Mouse (Mus musculus) MEL (cell line): ENCODE measurements at regions not wholly inside any gene's neighbourhood (a gene's known extent, or its start where the extent isn't known, plus 50 kb on each side); places are given as distances from the start of the nearest gene placed in this dataset.

Experiments
- CTCF ChIP-seq, 3 experiments: IDR thresholded peaks in 2 of 3; conservative IDR thresholded peaks in 1 of 3; 2 replicates each; pipeline ENCODE4 v1.5.1; 2011 to 2012; ENCODE audit warnings: low read length in 3 of 3, low read depth in 2 of 3, mild to moderate bottlenecking in 2 of 3, improper control_type of control experiment in 1 of 3, inconsistent platforms in 1 of 3, mixed read lengths in 1 of 3, moderate library complexity in 1 of 3; ENCODE audit not compliant: control insufficient read depth in 1 of 3, insufficient read depth in 1 of 3, poor library complexity in 1 of 3, severe bottlenecking in 1 of 3
- E2F4 ChIP-seq: IDR thresholded peaks from 2 replicates; pipeline ENCODE4 v1.6.1; 2011; ENCODE audit warnings: low read depth, low read length, improper control_type of control experiment, borderline replicate concordance
- GATA1 ChIP-seq: IDR thresholded peaks from 2 replicates; pipeline ENCODE4 v1.6.1; 2011; ENCODE audit warnings: low read depth, low read length, improper control_type of control experiment
- MEF2A ChIP-seq: IDR thresholded peaks from 2 replicates; pipeline ENCODE4 v1.6.1; 2014; ENCODE audit warnings: low read depth, mild to moderate bottlenecking, inconsistent platforms, low read length, improper control_type of control experiment; ENCODE audit not compliant: poor library complexity, insufficient replicate concordance, severe bottlenecking; ENCODE audit errors: extremely low read depth
- POLR2A ChIP-seq, 2 experiments: IDR thresholded peaks; 2 replicates each; pipeline ENCODE4 v1.6.1; 2011 to 2012; ENCODE audit warnings: low read length in 2 of 2, mild to moderate bottlenecking in 2 of 2, control low read depth in 1 of 2, improper control_type of control experiment in 1 of 2, low read depth in 1 of 2, moderate library complexity in 1 of 2; ENCODE audit not compliant: control insufficient read depth in 1 of 2, insufficient read depth in 1 of 2, poor library complexity in 1 of 2
- SIN3A ChIP-seq: IDR thresholded peaks from 2 replicates; pipeline ENCODE4 v1.6.1; 2012; ENCODE audit warnings: low read length, improper control_type of control experiment, inconsistent platforms
- TAL1 ChIP-seq: IDR thresholded peaks from 2 replicates; pipeline ENCODE4 v1.6.1; 2012; ENCODE audit warnings: mild to moderate bottlenecking, inconsistent platforms, low read length, moderate library complexity, mixed read lengths
- TCF12 ChIP-seq: IDR thresholded peaks from 2 replicates; pipeline ENCODE4 v1.6.1; 2014; ENCODE audit warnings: low read depth, mild to moderate bottlenecking, inconsistent platforms, low read length, improper control_type of control experiment, moderate library complexity
- USF1 ChIP-seq: IDR thresholded peaks from 2 replicates; pipeline ENCODE4 v1.6.1; 2014; ENCODE audit warnings: low read depth, mild to moderate bottlenecking, inconsistent platforms, low read length, improper control_type of control experiment, moderate library complexity
- ZNF384 ChIP-seq: IDR thresholded peaks from 2 replicates; pipeline ENCODE4 v1.6.1; 2012; ENCODE audit warnings: low read depth, mild to moderate bottlenecking, inconsistent platforms, low read length, improper control_type of control experiment

- no peak for TF ChIP-seq CTCF (IDR thresholded peaks at IDR 0.05 in 2 of 3, conservative IDR thresholded peaks at IDR 0.05 in 1 of 3; ENCODE audit: control insufficient read depth in 1 of 3, insufficient read depth in 1 of 3, low read depth in 2 of 3, low read length in 3 of 3, poor library complexity in 1 of 3, severe bottlenecking in 1 of 3)
- TF ChIP-seq TCF12: no peak
- no peak for TF ChIP-seq POLR2A (IDR thresholded peaks at IDR 0.05; ENCODE audit: control insufficient read depth in 1 of 2, insufficient read depth in 1 of 2, low read depth in 1 of 2, low read length in 2 of 2, poor library complexity in 1 of 2)
- TF ChIP-seq MEF2A: no peak
- TF ChIP-seq ZNF384: no peak
- no peak for TF ChIP-seq GATA1
- no peak for TF ChIP-seq TAL1
- TF ChIP-seq SIN3A: no peak
- TF ChIP-seq USF1: no peak
- TF ChIP-seq E2F4: no peak
These were observed 592.4 kb upstream of the Cited2 start for GRCm38 (mm10) chr10:17130661-17131060.
